Mouse (Mus musculus): Measurements from ENCODE around the gene 6430571L13Rik. TPM values are rescaled to one million over a fixed set of nuclear protein-coding genes. Genes with fewer than 3 reads are reported as not detected.

Gene 6430571L13Rik
- polyA plus RNA-seq, 1 experiment from 2014 or later, result 0.28 TPM

- Histone ChIP-seq H3K4me2 (peak overlapping the region; percentile 100), H3K4me3 (replicated peaks) (peak overlapping the region; percentile 59), H3K9ac (peak overlapping the region; percentile 1; the same call in 1 of the 2 replicates), H3K4me1 (peaks cover 12% of the 10 kb centered on the region; the same call in 1 of the 2 replicates), H3K9me3 (no peaks in the 10 kb centered on the region), H3K27me3 (replicated peaks) (peaks cover 78% of the 10 kb centered on the region), H3K27ac (no peak overlapping the region), H3K36me3 (no peaks in the 10 kb centered on the region)
- WGBS, result 0% methylated on average over 35 of the region's 45 CpGs
- ATAC-seq (ENCODE audit: insufficient read depth, low FRiP score, low read depth), result no peak
Observed at GRCm38 (mm10) chr9:107400060-107400511, 59.7 kb downstream of the 6430571L13Rik start.

DNA sequence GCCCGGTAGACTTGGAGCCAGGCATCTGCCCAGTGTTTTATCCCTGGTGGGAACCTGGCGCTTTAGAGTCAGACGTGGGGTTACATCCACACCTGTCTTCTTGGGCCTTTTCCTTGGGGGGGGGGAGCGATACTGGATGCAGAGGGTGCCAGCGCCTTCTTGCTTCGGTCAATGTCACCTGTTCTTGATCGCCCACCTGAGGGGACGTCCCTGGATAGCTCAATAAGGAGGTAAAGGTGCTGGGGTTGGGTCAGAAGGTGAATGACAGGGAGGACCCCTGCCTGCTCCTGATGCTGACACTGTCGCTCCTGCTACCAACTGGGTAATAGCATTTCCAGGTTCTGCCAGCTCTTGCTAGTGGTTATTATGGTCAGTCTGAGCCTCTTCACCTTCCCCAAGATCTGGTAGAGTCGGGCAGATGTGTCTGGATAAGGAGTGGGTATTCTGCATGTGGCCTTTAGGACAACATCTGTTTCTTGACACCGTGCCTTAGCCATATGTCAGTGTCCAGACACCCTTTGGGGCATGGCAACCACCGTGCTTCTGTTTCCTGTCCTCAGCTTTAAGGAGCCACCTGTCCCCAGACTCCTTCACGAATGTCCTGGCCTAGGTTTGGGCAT, 60.4 kb downstream of the 6430571L13Rik start:
- no peak overlapping the region for H3K9ac ChIP-seq
- no peak overlapping the region for H3K27ac ChIP-seq
- H3K27me3 ChIP-seq (replicated peaks), result peaks cover 78% of the 10 kb centered on the region
- H3K4me2 ChIP-seq, result peak overlapping the region; percentile 100
- peaks cover 12% of the 10 kb centered on the region; the same call in 1 of the 2 replicates for H3K4me1 ChIP-seq
- 17% methylated on average over 13 of the region's 13 CpGs for WGBS
- no peaks in the 10 kb centered on the region for H3K9me3 ChIP-seq
- H3K36me3 ChIP-seq, result no peaks in the 10 kb centered on the region
- no peak for ATAC-seq (ENCODE audit: insufficient read depth, low FRiP score, low read depth)
- H3K4me3 ChIP-seq (replicated peaks), result peak overlapping the region; percentile 59

Other genes starting within 250 kb of the 6430571L13Rik start
- 0.62 and 0.99 TPM in 2 replicates for gene Dock3, start 108.7 kb upstream of the 6430571L13Rik start, polyA plus RNA-seq (2015; fragmentation: Nextera tagmentation; extraction: Ambion mirVana)
- 35.3 and 38.0 TPM in 2 replicates for gene Mapkapk3, start 50.7 kb upstream of the 6430571L13Rik start, polyA plus RNA-seq (2015; fragmentation: Nextera tagmentation; extraction: Ambion mirVana)
- gene Cish, start 44.6 kb upstream of the 6430571L13Rik start, polyA plus RNA-seq (2015; fragmentation: Nextera tagmentation; extraction: Ambion mirVana), result 12.4 and 13.5 TPM in 2 replicates
- gene Hemk1, start 2.3 kb upstream of the 6430571L13Rik start, polyA plus RNA-seq (2015; fragmentation: Nextera tagmentation; extraction: Ambion mirVana), result 10.6 and 11.5 TPM in 2 replicates
- 0.23 and 0.27 TPM in 2 replicates for gene Cacna2d2, start 59.0 kb downstream of the 6430571L13Rik start, polyA plus RNA-seq (2015; fragmentation: Nextera tagmentation; extraction: Ambion mirVana)
- gene Tmem115, start 193.3 kb downstream of the 6430571L13Rik start, polyA plus RNA-seq (2015; fragmentation: Nextera tagmentation; extraction: Ambion mirVana), result 43.2 and 45.7 TPM in 2 replicates
- gene Cyb561d2, start 201.6 kb downstream of the 6430571L13Rik start, polyA plus RNA-seq (2015; fragmentation: Nextera tagmentation; extraction: Ambion mirVana), result 26.6 and 31.3 TPM in 2 replicates
- 39.1 and 39.7 TPM in 2 replicates for gene Nprl2, start 201.6 kb downstream of the 6430571L13Rik start, polyA plus RNA-seq (2015; fragmentation: Nextera tagmentation; extraction: Ambion mirVana)
- 0.63 and 0.94 TPM in 2 replicates for gene Zmynd10, start 206.7 kb downstream of the 6430571L13Rik start, polyA plus RNA-seq (2015; fragmentation: Nextera tagmentation; extraction: Ambion mirVana)
- gene Rassf1, start 211.0 kb downstream of the 6430571L13Rik start, polyA plus RNA-seq (2015; fragmentation: Nextera tagmentation; extraction: Ambion mirVana), result 53.9 and 58.0 TPM in 2 replicates
- gene Tusc2, start 222.7 kb downstream of the 6430571L13Rik start, polyA plus RNA-seq (2015; fragmentation: Nextera tagmentation; extraction: Ambion mirVana), result 42.6 and 46.1 TPM in 2 replicates
- gene Hyal2, start 227.3 kb downstream of the 6430571L13Rik start, polyA plus RNA-seq (2015; fragmentation: Nextera tagmentation; extraction: Ambion mirVana), result 84.2 and 85.4 TPM in 2 replicates
- 9.2 and 10.8 TPM in 2 replicates for gene Hyal1, start 236.3 kb downstream of the 6430571L13Rik start, polyA plus RNA-seq (2015; fragmentation: Nextera tagmentation; extraction: Ambion mirVana)
- gene Naa80, start 238.3 kb downstream of the 6430571L13Rik start, polyA plus RNA-seq (2015; fragmentation: Nextera tagmentation; extraction: Ambion mirVana), result 16.1 and 18.6 TPM in 2 replicates
- gene Hyal3, start 240.2 kb downstream of the 6430571L13Rik start, polyA plus RNA-seq (2015; fragmentation: Nextera tagmentation; extraction: Ambion mirVana), result 1.1 and 1.7 TPM in 2 replicates
- gene Ifrd2, start 247.0 kb downstream of the 6430571L13Rik start, polyA plus RNA-seq (2015; fragmentation: Nextera tagmentation; extraction: Ambion mirVana), result 65.1 and 68.2 TPM in 2 replicates

Measured in stomach, embryonic 15.5 days (tissue).